Mouse (Mus musculus) adrenal gland, adult 8-10 months (tissue): ENCODE data around the gene Dpyd. TPM values are rescaled to one million over a fixed set of nuclear protein-coding genes. Genes with fewer than 3 reads are reported as not detected.

Experiments
- DNase-seq: peaks from one replicate; pipeline ENCODE4 v3.0.0; 2022
- total RNA-seq, 4 experiments: library from RNA; stranded (reverse); gene quantifications; 2 replicates each; pipeline ENCODE4 v1.2.4; 2022

The Dpyd gene
- total RNA-seq, 4 experiments from 2014 or later, result 15.6 to 22.7 (median 21.9) TPM

GRCm38 (mm10) chr3:119361555-119362385, 799.8 kb downstream of the Dpyd start:
- no peak for DNase-seq

- DNase-seq, result no peak
These were observed 800.5 kb downstream of the Dpyd start for GRCm38 (mm10) chr3:119362392-119362791.

- no peak for DNase-seq
These were observed 807.0 kb downstream of the Dpyd start for GRCm38 (mm10) chr3:119368931-119369330.

GRCm38 (mm10) chr3:119381119-119381518, 819.2 kb downstream of the Dpyd start:
- no peak for DNase-seq

- no peak for DNase-seq
These were observed 820.5 kb downstream of the Dpyd start for GRCm38 (mm10) chr3:119382395-119382794.

GRCm38 (mm10) chr3:119387332-119388105, 825.6 kb downstream of the Dpyd start:
- no peak for DNase-seq

GRCm38 (mm10) chr3:119397205-119397604, 835.3 kb downstream of the Dpyd start:
- no peak for DNase-seq

GRCm38 (mm10) chr3:119402836-119403728, 841.2 kb downstream of the Dpyd start:
- DNase-seq, result no peak

- no peak for DNase-seq
These were observed 857.3 kb downstream of the Dpyd start for GRCm38 (mm10) chr3:119419087-119419709.

GRCm38 (mm10) chr3:119419745-119420144, 857.8 kb downstream of the Dpyd start:
- no peak for DNase-seq

GRCm38 (mm10) chr3:119431339-119431738, 869.4 kb downstream of the Dpyd start:
- DNase-seq, result no peak

- DNase-seq, result no peak
These were observed 869.8 kb downstream of the Dpyd start for GRCm38 (mm10) chr3:119431757-119432156.

GRCm38 (mm10) chr3:119447559-119447958, 885.6 kb downstream of the Dpyd start:
- no peak for DNase-seq

- no peak for DNase-seq
These were observed 902.1 kb downstream of the Dpyd start for GRCm38 (mm10) chr3:119464073-119464472.

GRCm38 (mm10) chr3:119464479-119464878, 902.5 kb downstream of the Dpyd start:
- DNase-seq, result no peak

GRCm38 (mm10) chr3:119467723-119468122, 905.8 kb downstream of the Dpyd start:
- no peak for DNase-seq
